Mouse (Mus musculus) liver (tissue): ENCODE measurements around the gene Bhlha9.

Source experiments
- DNase-seq: peaks from one replicate; pipeline ENCODE4 v3.0.0-alpha.2; 2020; ENCODE audit warnings: mixed read lengths

The Bhlha9 gene

DNA sequence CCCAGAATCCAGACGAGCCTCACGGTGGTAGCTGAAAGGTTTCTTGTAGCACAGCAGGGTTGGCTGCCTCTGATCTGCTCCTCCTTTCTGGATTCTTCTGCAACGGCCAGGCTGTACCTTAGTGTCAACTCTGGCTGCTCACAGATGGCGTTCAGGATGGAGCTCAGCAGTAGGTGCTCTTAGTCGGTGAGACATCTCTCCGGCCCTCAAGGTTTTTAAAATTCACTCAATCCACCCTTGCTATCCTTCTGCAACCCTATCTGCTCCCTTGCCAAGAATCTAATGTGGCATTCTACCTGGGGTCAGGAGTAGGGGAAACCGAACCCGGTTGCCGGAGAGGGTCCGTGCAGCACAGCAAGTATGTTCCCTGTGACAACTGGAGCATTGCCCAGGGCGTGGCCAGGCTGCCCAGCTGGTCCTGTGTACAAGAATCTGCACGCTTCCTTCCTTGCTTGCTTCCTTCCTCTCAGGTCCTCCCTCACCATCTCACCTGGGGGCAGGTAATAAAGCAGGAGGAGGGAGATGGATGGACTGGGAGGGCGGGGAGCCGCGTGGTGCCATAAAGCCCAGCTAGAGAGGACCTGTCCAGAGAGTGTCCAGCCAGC is at the start of gene Bhlha9:
Gene Bhlha9 (plus strand): TSS at position 600 of the 605 bp plus-strand sequence.
- DNase-seq = no peak

DNA sequence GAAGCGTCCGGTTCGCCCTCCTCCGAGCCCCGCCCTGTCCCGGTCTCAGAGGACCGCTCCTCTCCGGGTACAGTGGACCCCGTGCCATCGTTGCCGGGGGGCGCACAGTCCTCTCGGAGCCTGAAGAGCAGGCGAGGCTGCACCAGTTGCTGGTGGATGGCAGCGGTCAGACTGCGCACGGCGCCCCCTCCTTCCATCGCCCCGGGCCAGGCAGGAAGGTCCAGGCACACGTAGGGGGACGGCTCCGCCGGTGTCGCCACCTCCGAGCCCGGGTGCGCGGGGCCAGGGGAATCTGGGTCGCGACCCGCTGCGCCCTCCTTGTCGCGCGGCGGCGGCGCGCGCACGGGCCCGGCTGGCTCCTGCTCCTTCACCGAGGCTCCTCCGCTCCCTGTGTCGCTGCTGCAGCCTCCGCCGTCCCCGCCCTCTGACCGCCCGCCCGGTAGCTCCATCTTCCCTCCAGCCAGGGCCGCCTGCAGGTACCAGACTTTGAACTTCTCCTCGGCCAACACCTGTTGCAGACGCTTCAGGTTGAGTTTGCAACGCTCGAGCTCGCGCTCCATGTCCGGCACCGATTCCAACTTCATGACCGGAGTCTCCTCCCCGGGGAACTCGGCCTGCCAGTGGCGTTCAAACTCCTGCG is 49.6 kb upstream of the Bhlha9 start:
- DNase-seq = no peak

GRCm38 (mm10) chr11:76623206-76623961 is 48.9 kb upstream of the Bhlha9 start:
- DNase-seq = peak; percentile 51

DNA sequence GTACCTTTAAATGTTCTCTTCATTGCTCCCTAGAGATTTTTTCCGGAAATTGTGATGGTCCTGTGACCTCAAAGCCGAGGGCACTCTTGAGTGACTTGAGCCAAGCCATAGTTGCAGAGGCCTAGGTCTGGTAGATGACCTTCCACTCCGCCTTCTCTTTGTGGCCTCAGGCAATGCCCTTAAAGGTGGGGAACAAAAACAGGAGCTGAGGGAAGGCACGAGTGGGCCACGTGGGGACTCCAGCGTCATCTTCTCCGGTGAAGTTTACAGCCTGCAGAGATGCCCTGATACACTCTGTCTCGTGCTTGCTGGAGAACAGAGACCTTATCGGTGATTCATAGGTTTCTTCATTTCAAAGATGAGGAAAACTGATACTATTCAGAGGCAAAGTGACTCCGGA is 48.2 kb upstream of the Bhlha9 start:
- no peak for DNase-seq

- DNase-seq = no peak
Observed at GRCm38 (mm10) chr11:76624881-76625280, 47.4 kb upstream of the Bhlha9 start.

DNA sequence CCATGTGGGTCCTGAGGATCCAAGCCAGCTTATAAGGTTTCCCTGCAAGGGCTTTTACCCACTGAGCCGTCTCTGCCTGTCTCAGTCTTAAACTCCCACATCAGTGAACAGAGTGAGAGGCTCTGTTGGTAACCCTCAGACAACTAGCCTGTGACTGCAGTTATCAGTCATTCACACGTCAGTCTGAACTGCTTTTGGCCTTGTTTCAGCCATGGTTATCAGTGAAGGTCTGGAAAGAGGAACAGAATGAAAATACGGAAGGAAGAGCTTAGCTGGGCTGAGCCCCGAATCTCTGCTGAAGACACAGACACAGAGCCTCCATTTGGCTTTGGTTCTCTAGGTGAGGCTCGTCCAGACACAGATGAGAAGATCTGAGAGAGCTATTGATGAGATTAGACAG is 43.7 kb upstream of the Bhlha9 start:
- no peak for DNase-seq

- DNase-seq = no peak
Observed at GRCm38 (mm10) chr11:76630023-76630422, 42.2 kb upstream of the Bhlha9 start.

GRCm38 (mm10) chr11:76630487-76630886 is 41.8 kb upstream of the Bhlha9 start:
- DNase-seq = no peak

GRCm38 (mm10) chr11:76639269-76639985 is 32.8 kb upstream of the Bhlha9 start:
- DNase-seq = no peak

- no peak for DNase-seq
Observed at GRCm38 (mm10) chr11:76640231-76640630, 32.0 kb upstream of the Bhlha9 start.

DNA sequence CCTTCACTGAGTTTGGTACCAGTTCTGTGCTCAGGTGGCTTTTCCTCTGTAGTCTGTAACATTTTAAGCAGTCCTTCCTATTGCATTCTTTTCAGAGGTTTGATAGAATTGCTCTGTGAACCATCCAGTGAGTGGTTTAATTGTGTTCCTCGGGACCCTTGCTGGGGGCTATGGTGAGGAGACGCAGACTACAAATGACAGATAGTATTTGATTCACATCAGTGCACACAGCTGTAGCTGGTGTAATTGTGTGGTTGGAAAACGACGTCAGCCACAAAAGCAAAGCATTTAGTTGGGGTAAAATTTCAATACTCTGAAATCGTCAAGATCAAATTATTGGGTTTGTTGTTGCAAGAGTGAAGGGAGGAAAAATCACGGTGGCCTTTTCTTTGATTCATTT is 28.0 kb upstream of the Bhlha9 start:
- no peak for DNase-seq

GRCm38 (mm10) chr11:76645036-76645435 is 27.2 kb upstream of the Bhlha9 start:
- no peak for DNase-seq

- peak; percentile 81 for DNase-seq
Observed at GRCm38 (mm10) chr11:76645955-76646354, 26.3 kb upstream of the Bhlha9 start.

DNA sequence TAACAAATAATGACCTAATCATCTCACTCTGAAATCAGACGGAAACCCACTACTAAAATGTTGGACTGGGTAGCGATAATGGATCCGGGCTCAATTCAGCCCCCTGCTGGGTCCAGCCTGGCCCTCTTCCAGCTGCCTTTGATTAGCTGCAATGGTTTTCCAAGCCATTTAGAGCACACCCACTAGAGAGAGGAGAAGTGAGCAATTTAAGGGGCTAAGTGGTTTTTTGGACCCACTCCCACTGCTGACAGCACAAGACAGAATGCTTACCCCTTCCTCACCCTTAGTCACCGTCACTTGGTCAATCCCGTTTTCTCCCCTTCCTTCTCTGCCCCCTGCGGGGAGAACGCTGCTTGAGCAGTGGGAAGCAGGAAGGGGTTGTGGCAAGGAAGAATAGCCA is 25.2 kb upstream of the Bhlha9 start:
- no peak for DNase-seq

GRCm38 (mm10) chr11:76647500-76647899 is 24.8 kb upstream of the Bhlha9 start:
- DNase-seq = peak; percentile 73

GRCm38 (mm10) chr11:76650862-76651560 is 21.3 kb upstream of the Bhlha9 start:
- no peak for DNase-seq

- no peak for DNase-seq
Observed at GRCm38 (mm10) chr11:76652838-76653334, 19.4 kb upstream of the Bhlha9 start.

DNA sequence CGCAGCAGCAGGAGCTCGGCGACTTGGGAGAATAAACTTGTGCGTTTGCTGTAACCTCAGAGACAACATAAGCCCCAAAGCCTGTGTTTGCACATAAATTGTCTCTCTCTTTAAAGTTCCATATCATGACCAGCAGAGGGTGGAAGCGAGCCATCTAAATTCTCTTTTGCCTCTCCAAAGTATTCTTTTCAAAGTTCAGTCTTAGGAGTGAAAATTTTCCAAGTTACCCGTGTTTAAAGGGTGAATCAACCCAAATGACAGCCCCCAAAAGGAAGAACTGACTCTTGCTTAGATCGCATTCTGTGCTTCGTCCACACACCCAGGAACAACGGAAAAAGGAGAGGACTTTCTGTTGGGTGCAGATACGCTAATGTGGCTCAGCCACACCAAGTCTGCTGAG is 17.2 kb upstream of the Bhlha9 start:
- peak; percentile 20 for DNase-seq

DNA sequence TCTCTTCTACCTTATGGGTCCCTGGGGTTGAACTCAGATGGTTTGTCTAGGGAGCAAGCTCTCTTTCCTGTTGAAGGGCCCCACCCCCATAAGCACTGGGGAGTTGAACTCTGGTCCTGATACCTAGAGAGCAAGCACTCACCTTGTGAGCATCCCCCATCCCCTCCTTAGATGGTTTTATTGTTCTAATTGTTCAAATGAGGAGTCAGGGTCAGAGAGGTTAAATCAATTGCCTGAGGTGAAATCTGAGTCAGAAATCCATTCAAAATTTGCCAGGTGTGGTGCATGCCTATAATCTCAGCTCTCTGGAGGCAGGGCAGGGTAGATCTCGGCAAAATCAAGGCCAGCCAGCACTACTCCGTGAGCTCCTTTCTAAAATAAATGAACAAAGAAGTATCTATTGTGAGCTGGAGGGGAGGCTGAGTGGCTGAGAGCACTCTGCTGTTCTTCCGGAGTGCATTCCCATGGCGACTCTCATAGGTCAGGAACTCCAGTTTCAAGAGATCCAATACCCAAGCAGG is 14.8 kb upstream of the Bhlha9 start:
- DNase-seq = no peak

GRCm38 (mm10) chr11:76659138-76659930 is 12.9 kb upstream of the Bhlha9 start:
- no peak for DNase-seq

DNA sequence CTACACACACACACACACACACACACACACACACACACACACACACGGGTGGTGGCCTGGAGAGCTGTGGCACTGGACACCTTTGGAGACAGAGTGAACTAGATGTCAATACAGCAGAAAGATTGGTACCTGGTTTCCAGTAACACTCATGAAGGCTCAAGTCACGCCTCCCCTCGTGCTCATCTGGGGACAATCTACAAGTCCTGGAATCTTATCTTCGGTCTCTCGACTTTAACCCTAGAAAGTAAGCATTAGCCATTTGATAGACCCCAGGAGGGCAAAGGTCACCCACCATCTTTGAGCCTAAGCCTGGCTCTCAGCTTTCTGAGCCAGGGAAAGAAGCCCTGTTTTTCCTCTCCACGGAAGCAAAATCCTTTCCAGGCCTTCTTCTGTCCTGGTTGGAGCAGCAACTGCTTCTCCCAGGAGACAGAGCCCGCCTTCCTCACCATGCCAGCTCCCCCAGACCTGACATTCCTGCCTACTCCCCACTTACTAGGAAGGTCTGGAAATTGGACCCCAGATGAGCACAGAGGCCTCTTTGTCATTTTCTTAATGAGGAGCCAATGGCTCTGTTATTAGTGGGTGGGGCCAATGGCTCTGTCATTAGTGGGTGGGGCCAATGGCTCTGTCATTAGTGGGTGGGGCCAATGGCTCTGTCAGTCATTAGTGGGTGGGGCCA is 10.3 kb upstream of the Bhlha9 start:
- no peak for DNase-seq
